Mouse (Mus musculus): ENCODE results near the gene Nav2.

DNA sequence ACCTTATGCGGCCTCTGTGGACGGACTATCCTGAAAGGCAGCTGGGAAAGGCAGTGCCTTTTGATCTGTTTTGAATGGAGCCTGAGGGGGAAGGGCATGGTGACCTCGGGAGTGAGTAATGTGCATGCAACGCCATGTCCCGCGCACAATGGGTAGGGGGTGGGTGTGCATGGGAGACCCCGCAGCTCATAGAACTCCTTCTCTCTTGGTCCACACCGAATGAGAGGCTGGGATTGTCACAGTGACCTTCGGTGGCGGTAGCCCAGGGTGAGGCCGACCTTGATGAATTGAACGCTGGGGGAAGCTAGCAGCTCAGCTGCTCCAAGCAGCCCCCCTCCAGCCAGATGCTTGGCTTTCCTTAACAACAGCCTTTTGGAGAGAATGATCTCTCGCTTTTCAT lies 86.7 kb downstream of the Nav2 start:
- TF ChIP-seq POLR2A (IDR thresholded peaks at IDR 0.05; ENCODE audit: borderline replicate concordance, extremely low read depth, insufficient read depth, insufficient read length, poor library complexity, severe bottlenecking) (no peak), CTCF (IDR thresholded peaks at IDR 0.05; ENCODE audit: borderline replicate concordance, extremely low read depth, insufficient read depth, insufficient read length) (no peak)
